Mouse (Mus musculus): Measurements from ENCODE around the gene Sgca.
"Not testable (repeated sequence)": the region's sequence is repeated elsewhere in the genome, so short reads cannot be mapped to it uniquely, and the experiment has no call there.

The Sgca gene

DNA sequence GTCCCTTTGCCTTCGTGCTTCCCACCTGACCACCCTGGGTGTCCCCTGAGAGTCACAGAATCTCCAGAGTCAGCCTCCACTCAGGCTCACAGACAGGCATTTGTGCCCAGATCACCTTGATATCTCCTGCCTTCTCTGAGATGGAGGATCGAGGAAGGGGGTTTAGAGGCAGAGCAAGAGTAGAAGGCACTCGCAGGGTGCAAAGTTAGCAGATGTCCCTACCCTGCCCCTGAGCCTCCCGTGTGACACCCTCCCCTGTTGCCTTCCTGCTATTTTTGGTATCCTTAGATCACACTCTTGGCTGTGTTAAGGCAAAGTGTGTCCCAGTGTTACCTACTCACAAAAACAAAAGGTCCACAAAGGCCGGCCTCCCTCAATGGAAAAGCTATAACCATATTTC is at the start of gene Sgca:
Sgca (minus strand) TSS at position 129 of the 400 bp plus-strand sequence.
- DNase-seq, result no peak

DNA sequence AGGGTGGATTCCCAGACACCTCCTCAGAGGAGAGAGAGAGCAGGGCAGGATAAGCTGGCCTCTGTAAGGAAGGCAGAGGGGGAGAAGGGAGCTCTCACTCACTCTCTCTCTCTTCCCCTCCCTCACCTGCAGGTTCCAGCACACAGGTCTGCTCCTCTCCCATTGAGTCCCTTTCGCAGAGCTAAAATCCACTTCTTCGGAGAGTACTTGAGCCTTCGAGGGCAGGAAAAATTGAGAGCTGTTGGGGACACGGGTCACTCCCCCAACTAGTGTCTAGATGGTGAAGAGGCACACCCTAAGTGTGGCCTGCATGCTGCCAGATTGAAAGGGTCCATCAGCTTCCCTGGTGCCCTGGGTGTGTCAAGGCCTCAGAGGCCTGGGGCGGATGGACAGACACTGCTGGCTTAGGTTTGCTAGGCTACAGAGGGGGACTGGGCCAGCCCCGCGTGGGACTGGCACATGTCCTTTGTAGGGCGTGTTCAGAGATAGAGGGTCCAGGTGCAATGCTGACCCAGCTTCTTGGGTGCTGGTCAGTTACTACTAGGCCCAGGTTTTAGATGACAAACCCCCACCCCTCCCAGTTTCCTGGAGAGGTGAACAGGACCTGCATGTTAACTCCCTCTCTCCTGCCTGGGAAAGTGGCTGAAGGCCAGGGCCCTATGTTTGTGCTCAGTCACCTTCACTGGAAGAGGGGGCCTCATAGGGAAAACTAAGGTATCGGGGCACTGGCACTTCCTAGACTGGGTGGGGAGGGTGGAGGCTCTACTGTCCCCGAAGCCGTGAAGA is 49.3 kb upstream of the Sgca start:
- DNase-seq, result no peak

DNA sequence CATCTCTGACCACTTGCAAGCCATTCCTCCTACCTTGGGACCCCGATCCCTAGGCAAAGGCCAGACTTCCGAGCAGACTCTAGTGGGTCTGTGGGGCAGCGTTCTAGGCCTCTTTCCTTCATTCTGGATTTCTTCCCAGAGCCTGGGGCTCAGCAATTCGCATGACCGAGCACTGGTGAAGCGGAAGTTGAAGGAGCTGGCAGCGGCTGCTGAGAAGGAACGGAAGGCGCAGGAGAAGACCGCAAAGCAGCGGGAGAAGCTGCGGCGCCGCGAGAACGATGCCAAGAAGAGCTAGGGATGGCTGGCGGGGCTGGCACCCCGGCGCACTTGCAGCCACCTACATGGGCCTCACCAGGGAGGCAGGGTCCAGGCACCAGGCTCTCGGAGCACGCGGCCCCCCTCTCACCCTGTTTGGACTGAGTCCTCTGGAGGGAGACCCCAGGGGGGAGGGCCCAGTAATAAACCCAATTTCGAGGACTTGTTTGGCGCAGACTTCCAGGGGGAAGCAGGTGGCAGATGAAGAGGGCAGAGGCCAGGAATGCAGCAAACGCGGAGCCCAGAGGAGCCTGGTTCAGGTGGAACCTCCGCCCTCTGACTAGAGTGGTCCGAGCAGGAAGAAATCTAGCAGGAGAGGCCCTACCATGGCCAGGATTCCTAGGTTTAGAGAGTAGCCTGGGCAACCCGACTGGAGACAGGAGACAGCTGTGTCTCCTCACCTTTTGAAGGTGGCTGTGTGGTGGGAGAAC is 48.5 kb upstream of the Sgca start:
- no peak for DNase-seq

DNA sequence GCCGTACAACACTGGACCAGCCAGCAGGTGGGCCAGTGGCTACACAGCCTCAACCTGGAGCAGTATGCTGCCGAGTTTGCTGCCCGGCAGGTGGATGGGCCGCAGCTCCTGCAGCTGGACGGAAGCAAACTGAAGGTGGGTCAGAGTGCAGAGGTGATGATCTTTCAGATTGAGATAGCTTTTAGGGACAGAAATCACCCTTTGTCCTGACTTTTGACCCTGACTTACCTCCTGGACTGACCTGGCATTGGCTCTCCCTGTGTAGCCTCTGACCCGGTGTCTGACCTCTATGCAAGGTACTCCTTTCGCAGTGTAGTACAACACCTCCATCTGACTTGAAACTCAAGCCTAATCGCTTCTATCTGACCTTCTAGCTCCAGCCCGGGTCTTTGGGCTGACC is 47.4 kb upstream of the Sgca start:
- DNase-seq, result no peak

DNA sequence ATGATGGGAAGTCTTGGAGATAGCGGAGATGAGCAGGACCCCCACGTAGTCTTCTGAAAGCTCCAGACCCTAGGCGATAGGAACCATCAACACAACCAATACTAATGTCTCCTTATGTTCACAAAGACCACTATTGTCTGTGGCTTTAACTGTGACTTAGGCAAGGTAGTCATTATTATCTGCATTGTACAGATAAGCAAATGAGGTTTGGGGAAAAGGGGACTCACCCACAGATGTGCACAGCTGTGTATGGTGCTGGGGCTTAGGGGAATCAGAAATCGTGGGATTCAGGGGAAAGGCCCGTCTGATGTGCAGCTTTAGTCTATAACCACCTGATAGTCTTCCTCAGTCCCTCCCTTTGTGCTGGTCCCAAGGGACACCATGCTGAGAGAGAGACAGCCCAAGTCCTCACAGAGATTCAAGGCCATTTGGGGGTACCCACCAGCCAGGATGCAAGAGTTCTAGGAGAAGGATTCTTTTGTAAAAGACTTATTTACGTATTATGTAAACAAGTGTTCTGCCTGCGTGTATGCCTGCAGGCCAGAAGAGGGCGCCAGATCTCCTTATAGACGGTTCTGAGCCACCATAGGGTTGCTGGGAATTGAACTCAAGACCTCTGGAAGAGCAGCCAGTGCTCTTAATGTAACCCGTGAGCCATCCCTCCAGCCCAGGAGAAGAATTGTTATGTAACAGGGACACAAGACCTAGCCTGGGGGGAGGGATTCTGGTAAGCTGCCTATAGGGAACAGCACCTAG is 46.3 kb upstream of the Sgca start:
- peak in 1 of 2 experiments; percentile 9 for DNase-seq

DNA sequence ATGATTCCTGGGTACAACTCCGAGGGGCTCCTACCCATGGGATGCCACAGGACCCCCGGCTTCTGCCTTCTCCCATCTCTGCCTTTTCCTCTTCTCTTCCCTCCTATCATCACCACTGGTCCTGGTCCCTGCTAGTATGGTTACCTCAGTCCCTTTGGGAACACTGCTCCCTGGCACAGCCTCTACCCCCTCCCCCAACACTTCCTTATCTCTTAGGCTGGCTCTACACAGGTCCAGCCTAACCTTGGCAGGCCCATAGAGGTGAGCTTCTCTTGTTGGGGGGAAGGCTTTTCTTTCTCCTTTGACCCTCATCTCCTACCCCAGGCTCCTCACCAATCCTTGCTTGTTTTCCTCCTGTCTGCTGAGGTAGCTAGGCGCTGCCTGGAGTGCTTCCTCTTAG is 39.4 kb upstream of the Sgca start:
- no peak for DNase-seq

DNA sequence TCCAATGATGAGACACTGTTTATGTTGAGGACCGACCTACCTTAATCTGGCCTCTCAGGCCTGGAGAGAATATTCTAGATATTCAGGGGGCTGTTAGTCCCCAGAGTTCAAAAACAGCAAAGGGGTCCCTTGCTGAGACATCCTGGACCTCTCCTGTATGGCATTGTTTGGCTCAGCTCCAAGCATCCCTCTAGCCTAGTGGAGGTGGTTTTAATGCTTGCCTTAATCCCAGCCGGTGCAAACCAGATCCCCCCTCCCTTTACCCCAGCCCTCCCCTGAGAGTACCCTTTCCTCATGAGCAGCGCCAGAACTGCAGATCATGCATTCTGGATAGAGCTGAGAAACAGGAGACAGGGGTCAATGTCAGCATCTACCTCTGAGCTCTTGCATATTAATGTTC is 36.4 kb upstream of the Sgca start:
- DNase-seq, result no peak

DNA sequence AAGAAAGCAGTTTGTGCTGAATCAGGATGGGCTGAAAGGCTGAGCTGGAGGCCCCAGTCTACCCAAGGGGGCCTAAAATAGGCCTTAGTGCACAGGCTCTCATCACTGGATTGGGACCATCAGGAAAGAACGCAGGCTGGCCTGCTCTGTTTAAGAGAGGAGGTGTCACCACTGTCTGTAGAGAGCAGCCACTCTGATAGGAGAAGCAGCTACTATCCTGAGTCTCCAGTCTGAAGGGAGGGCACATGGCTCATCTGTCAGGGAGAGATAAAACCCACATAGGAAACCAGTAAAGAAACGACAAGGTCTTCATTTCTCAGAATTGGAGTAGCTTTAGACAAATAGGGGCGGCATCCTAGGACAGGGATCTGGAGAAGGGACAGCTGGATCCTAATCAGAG is 35.9 kb upstream of the Sgca start:
- no peak for DNase-seq

DNA sequence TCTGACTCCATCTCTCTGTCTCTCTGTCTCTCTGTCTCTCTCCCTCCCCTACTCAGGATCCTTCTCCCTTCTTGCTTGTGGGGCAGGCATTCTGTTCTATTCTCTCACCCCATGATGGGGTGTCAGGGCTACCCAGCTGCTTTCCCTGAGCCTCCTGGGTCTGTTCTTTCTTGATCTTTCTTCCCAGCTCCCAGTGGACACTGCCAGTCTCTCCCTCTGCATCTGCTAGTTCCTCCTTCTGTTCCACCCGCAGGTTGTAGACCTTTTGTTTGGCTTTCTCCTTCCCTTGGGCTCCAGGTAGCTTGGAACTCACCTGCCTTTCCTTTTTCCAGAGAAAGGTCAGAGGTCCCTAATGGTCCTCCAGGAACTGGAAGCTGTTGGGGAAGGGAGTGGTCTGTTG is 35.3 kb upstream of the Sgca start:
- no peak for DNase-seq

DNA sequence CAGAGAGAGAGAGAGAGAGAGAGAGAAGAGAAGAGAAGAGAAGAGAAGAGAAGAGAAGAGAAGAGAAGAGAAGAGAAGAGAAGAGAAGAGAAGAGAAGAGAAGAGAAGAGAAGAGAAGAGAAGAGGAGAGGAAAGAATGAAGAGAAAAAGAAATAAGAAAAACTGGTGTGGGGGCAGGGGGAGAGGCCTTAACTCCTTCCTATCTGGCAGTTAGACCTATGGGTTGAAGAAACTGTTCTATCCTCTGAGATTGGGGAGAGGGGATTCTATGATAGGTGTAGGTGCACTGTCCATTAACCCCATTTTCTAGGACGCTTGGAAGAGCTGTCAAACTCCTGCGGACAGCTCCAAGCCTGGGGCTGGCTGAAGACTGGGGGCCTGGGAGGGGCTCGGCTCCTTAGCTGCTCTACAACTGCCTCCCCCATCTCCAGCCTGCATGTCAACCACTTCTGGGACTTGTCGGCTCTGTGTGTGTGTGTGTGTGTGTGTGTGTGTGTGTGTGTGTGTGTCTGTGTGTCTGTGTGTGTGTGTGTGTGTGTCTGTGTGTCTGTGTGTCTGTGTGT is 34.8 kb upstream of the Sgca start:
- not testable (repeated sequence) for DNase-seq

DNA sequence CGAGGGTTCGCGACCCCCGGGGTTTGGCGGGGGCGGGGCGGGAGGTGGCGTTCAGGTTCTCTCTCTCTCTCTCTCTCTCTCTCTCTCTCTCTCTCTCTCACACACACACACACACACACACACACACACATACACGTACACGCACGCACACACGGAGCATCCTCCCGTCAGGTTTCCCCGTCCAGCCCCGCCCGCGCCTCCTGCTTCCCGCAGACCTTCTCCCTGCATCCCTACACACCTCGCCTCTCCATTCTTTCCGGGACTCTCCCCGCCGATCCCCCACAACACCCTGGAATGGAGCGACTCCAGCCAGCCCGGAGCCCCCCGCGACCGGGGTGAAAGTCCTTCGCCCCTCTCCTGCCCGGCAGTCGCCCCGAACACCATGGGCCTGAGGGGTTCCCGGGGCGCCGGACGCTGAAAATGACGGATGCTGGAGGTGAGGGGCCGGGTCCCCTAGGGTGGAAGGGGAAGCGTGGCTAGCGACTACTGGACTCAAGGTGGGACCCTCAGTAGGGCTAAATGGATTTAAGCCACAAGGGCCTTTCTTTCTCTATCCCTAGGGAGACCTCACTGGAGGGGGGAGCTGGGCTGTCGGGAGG is 34.1 kb upstream of the Sgca start:
- DNase-seq, result peak in 1 of 2 experiments; percentile 12

DNA sequence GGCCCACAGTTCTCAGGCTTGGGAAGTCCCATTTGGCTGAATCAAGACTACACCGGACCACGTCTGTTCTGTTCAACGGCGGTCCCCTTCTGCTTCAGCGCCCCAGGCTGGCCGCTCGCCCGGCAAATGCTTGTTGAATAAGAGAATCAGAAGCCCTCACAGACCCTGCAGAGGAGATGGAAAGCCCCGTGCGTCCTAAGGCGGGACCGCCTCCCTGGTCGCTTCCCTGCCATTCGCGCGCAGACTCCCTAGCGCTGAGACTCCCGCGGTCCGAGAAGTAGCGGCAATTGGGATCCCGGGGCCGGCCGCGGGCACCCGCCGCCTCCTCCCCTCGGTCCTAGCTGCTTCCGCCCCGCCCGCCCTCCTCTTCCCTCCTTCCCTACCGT is 33.5 kb upstream of the Sgca start, which contains the start of gene Samd14:
Samd14 (plus strand) TSS at position 251 of the 386 bp plus-strand sequence.
- peak in 1 of 2 experiments; percentile 39 for DNase-seq

DNA sequence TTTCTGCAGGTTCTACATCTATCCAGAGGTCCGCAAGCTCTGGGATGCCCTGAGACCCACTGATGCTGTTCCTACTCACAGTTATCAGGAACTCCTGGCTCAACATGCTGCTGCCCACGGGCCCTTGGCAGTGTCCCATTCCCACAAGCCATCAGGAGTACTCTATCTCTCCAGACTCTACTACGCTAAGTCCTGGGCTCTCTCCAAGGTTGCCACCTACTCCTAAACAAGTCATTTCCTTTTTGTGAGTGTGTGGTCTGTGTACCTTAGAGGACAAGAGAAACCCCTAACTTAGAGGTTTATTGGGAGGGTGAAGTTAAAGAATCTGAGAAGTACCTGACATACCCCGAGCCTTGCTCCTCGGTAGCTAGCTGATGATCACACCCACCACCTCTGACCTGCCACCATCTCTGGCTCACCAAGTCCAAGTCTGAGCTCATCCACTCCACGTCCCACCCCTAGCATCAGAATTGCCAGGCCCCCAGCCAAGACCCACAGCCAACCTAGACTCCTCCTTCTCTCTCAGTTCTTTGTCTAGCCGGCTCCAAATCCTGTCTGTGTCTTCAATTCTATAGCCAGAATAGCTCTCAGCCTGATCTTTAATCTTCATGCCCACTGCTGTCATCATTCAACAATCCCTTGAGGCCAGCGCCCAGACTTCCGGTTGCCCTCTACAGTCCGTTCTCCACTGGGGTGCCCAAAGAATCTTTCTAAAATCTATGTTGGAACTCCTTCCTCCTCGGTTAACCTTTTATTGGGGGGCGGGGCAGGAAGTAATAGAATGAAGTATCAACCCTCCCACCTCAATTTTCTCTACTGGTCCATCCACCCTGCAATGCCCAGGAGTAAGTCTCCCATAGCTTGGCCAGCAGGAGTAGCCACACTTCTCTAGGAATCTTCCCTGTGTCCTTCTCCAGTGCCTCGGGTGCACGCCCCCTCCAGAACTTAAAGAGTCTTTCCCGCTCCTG is 32.8 kb upstream of the Sgca start:
- DNase-seq, result no peak

DNA sequence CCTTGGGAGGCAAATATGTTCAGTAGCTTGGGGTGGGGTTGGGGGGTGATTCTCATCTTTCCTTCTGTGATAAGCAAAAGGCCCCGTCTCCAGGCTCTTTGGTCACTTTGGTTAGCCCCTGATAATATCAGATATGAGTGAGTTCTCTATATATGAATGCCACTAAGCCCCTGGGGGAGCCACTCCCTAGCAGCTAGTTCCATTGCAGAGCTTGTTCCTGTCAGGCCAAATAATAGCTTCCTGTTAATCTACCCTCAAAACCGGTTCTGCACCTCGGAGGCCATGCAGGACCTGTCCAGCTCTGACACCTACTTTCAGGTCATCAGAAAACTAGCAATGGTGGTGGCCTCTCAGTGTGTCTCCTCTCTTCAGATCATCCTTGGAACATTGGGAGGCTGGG is 31.3 kb upstream of the Sgca start:
- DNase-seq, result no peak

DNA sequence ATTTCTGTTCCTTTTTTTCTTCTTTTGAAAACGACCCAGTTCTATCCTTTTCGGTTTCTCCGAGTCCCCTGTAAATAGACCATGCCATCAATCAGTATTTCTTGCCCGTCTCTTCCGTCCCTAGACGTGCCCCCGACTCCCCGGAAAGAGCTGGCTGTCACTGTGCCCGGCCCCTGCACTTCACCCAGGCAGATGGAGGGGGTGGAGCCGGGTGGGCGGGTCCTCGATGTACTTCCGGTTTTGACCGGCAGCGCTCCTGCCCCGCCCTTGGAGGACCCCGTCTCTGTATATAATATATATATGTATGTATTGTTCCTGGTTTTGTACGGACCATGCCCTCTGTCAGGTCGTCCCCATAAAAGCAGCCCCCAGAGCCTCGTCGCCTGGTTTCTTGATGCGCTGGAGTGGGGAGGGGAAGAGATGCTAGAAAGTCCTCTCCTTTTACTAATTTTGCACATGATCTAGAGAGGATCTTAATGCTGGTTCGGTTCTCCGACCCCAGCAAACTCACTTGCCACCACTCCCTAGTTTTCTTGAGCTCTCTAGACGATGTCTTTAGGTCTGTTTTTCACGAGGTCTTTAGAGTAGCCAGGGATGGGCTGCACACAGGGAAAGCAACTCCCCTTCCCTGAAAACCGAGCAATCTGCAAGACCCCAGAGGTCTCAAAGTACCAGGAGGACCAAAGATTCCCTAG is 30.5 kb upstream of the Sgca start:
- DNase-seq, result peak; percentile 80 to 85

DNA sequence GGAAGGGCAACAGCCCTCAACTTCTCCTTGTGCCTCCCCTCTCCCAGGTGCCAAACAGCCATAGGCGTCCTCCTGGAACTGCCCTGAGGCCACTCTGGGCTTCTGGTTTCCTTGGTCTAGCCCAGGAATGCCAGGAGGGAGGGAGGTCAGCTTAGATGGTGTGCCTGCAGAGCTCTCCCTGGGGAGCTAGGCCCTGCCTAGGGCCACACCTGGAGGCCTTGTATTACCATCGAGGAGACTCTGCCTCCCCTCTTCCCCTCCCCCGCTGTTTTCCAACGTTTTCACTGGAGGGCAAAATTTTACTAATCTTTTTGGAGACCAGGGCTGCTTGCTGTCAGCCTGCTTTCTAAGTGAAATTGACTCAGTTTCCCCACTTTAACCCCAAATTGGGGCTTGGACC is 29.9 kb upstream of the Sgca start:
- DNase-seq, result peak in 1 of 2 experiments; percentile 16

DNA sequence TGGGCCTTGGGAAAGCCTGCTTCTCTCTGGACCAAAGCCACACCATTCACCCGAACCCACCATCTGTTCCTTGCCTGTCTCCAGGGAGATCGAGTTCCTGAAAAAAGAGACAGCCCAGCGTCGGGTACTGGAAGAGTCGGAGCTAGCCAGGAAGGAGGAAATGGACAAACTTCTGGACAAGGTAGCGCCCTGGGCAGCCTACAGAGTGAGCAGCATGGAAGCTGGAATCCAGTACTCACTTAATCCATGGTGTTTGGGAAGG is 28.7 kb upstream of the Sgca start:
- DNase-seq, result no peak

DNA sequence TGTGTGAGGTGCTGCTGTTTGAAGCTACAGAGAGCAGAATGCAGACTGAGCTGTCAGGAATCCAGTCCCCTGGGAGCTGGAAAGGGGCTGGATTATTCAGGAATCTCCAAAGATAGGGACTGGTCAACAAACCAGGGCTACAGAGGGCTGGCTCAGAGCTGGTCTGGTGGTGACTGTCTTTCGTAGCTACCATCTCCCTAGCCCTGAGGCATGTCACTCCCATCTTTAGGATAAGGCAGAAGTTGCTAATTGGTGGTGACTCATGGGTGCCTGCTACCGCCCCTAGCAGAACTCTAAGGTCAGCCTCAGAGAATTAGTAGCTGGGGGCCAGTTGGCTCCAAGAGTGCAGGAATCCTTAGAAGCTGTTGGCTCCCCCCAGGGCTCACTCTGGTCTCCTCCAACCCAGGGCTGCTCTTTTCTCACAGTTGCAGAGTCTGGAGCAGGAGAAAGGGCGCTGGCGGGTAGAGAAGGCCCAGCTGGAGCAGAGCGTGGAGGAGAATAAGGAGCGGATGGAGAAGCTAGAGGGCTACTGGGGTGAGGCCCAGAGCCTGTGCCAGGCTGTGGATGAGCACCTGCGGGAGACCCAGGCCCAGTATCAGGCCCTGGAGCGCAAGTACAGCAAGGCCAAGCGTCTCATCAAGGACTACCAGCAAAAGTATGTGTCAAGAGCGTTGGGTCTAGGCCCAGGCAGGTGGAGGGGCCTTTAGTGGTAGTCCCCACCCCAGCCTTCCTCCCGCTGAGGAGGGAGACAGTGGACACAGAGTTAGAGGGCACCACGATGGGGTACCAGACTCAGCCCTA is 28.2 kb upstream of the Sgca start:
- DNase-seq, result no peak

DNA sequence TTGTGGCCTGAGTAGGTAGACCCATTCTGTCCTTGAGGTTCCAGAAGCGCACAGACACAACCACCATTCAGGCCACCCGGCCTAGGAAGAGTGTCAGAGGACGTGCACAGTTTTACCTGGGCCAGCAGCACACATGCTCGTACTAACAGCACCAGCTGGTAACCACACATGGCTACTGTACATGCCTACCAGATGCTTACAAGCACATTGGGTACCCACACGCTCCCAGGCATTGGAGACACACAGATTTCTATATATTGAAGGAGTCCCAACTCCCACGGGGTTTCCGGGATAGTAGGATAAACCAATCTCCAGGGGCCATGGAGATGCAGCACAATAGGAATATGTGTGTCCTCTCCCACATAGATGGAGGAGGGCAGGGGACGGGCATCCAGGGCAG is 26.6 kb upstream of the Sgca start:
- no peak for DNase-seq

All from spleen, adult 18-20 months (tissue).